Mouse (Mus musculus): ENCODE results near the gene Tmem177.

DNA sequence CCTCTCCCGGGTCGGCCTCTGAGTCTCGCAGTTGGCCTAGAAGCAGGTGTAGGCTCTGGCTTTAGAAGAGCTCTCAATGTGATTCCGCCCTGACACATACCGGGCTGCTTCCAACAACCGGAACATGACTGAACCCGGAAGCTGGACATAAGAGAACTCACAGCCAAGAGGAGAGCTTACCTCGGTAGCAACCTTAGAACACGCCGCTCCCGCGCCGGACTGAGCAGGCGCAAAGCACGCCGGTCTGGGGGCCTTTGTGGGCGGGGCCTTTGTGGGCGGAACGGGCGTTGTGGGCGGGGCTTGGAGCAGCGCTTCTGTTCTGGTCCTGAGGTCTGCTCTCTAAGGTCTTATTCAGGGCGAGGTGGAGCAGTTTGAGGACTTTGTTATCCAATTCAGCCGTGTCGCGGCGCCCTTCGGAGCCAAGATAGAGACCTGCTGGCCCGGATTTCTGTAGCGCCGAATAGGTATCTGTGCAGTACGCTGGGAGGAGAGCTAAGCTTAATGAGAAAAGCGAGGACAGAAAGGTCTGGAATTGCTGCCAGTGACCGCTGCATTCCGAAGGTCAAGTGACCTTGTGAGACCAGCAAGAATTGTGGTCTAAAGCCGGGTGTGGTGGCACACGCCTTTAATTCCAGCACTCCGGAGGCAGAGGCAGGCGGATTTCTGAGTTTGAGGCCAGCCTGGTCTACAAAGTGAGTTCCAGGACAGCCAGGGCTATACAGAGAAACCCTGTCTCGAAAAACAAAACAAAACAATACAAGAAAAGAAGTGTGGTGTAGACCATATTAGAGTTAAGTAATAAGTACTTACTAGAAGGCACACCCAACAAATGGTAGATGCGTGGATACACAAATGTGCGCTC, at the start of gene Tmem177:
- TF ChIP-seq POLR2A (IDR thresholded peaks at IDR 0.05; ENCODE audit: insufficient read length, low read depth) (peak; percentile 78), TCF12 (IDR thresholded peaks at IDR 0.05; ENCODE audit: insufficient read depth, poor library complexity, severe bottlenecking) (no peak), MAX (IDR thresholded peaks at IDR 0.05; ENCODE audit: low read depth) (no peak), POLR2AphosphoS2 (IDR thresholded peaks at IDR 0.05; ENCODE audit: insufficient read length, low read depth) (peak; percentile 84), CEBPB (IDR thresholded peaks at IDR 0.05; ENCODE audit: insufficient read depth, poor library complexity, severe bottlenecking) (no peak), MYOD1 (IDR thresholded peaks at IDR 0.05; ENCODE audit: control insufficient read depth in 1 of 3, insufficient read length in 2 of 3, low read depth in 2 of 3) (no peak), MYOG (IDR thresholded peaks at IDR 0.05; ENCODE audit: control insufficient read depth in 1 of 3, insufficient read depth in 1 of 3, insufficient read length in 2 of 3, low read depth in 2 of 3) (no peak), E2F4 (IDR thresholded peaks at IDR 0.05; ENCODE audit: insufficient read depth) (no peak), USF1 (IDR thresholded peaks at IDR 0.05; ENCODE audit: low read depth) (no peak), SRF (IDR thresholded peaks at IDR 0.05; ENCODE audit: control insufficient read depth, insufficient read length, low read depth) (no peak), TCF3 (IDR thresholded peaks at IDR 0.05; ENCODE audit: insufficient read length, low read depth) (no peak), REST (IDR thresholded peaks at IDR 0.05; ENCODE audit: insufficient read depth, insufficient read length) (no peak)

All from myocyte (in vitro differentiated cells).